Mouse (Mus musculus): ENCODE results near the gene Tbcb. TPM values are rescaled to one million over a fixed set of nuclear protein-coding genes. Genes with fewer than 3 reads are reported as not detected.
"Not testable (repeated sequence)": the region's sequence is repeated elsewhere in the genome, so short reads cannot be mapped to it uniquely, and the experiment has no call there.

Gene Tbcb
- polyA plus RNA-seq, 1 experiment: 21.5 TPM

DNA sequence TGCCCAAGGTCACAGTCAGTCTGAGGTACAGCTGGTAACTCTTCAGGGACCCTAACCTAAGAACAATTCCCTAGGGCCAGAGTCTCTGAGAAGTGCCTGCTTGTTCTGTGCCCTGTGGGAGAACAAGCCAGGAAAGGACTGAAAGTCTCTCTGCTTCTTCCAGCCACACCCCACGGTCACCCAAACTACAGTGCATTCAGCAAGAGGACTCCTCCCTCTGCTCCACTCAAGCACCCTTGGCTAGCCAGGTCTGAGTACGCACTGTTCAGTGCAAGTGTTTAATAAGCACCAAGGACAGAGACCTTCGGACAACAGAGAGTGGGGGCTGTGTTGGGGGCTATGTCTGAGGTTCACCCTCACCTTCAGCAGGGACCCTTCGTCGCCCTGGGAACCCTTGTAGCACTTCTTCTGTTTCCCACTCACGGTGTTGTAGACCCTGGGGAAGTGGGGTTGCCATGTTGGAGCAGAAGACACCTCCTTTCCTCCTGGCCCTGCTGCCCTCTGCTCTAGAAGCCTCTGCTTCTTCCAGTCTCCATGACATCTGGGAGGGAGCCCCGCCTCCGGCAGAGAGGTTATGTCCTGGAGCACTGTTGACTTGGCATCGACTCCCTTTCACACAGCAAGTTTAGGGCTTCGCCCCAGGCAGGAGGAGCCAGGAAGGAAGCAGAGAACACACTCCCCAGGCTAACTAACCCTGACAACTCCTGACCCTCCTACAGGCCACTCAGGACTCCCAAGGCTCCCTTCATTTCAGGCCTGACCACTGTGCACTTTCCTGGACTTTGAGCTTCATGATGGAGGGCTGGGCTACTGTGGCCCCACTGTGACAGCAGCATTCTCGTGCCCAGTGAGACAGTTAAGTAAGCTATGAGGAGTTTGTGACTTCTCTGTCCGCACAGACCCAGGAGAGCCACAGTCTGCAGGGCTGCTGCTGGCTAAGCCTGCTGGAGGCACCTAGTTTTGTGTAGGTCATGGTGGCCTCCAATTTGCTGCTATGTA is 20.2 kb upstream of the Tbcb start:
- WGBS: 88% methylated on average over 12 of the region's 12 CpGs
- Histone ChIP-seq H3K4me3 (ENCODE audit: extremely low read depth, insufficient read depth, insufficient read length) (no peak overlapping the region), H3K36me3 (ENCODE audit: control insufficient read depth, insufficient read depth, low read length) (0 out of 2 replicates have a peak, but pooled peaks cover 3% of the 10 kb centered on the region), H3K27me3 (ENCODE audit: control insufficient read depth, insufficient read depth, low read length) (no peaks in the 10 kb centered on the region), H3K27ac (ENCODE audit: insufficient read depth, low read length) (no peak overlapping the region), H3K4me1 (ENCODE audit: control insufficient read depth, insufficient read depth, insufficient read length) (no peaks in the 10 kb centered on the region)
- DNase-seq (ENCODE audit: low read depth in 1 of 2, low spot score in 2 of 2): no peak
- TF ChIP-seq POLR2A (IDR thresholded peaks at IDR 0.05; ENCODE audit: low read depth, low read length): no peak
- no peak for TF ChIP-seq CTCF (IDR thresholded peaks at IDR 0.05; ENCODE audit: extremely low read depth, insufficient read depth, insufficient read length, insufficient replicate concordance)

GRCm38 (mm10) chr7:30237374-30237773 is 5.3 kb upstream of the Tbcb start:
- DNase-seq (ENCODE audit: low read depth in 1 of 2, low spot score in 2 of 2); H3K4me1 ChIP-seq (ENCODE audit: control insufficient read depth, insufficient read depth, insufficient read length); H3K4me3 ChIP-seq (ENCODE audit: extremely low read depth, insufficient read depth, insufficient read length); H3K36me3 ChIP-seq (ENCODE audit: control insufficient read depth, insufficient read depth, low read length); H3K27ac ChIP-seq (ENCODE audit: insufficient read depth, low read length); H3K27me3 ChIP-seq (ENCODE audit: control insufficient read depth, insufficient read depth, low read length): not testable (repeated sequence)
- 86% methylated on average over 3 of the region's 3 CpGs for WGBS

GRCm38 (mm10) chr7:30235625-30236024 is 3.6 kb upstream of the Tbcb start, which contains the start of gene Ovol3:
Gene Ovol3, minus strand, starts transcription at chr7:30235725.
- H3K4me3 ChIP-seq (ENCODE audit: extremely low read depth, insufficient read depth, insufficient read length): no peak within 1 kb of the TSS
- H3K36me3 ChIP-seq (ENCODE audit: control insufficient read depth, insufficient read depth, low read length): no peaks in the 10 kb centered on the region; the same call in 1 of the 2 replicates
- H3K27ac ChIP-seq (ENCODE audit: insufficient read depth, low read length): no peak within 1 kb of the TSS
- TF ChIP-seq POLR2A (IDR thresholded peaks at IDR 0.05; ENCODE audit: low read depth, low read length) (no peak), CTCF (IDR thresholded peaks at IDR 0.05; ENCODE audit: extremely low read depth, insufficient read depth, insufficient read length, insufficient replicate concordance) (no peak)
- no peak for DNase-seq (ENCODE audit: low read depth in 1 of 2, low spot score in 2 of 2)
- WGBS: 92% methylated on average over 4 of the region's 4 CpGs
- no peaks in the 10 kb centered on the region for H3K27me3 ChIP-seq (ENCODE audit: control insufficient read depth, insufficient read depth, low read length)
- H3K4me1 ChIP-seq (ENCODE audit: control insufficient read depth, insufficient read depth, insufficient read length): no peaks in the 10 kb centered on the region; the same call in 1 of the 2 replicates

GRCm38 (mm10) chr7:30235091-30235490 is 3.0 kb upstream of the Tbcb start:
- Histone ChIP-seq H3K27me3 (ENCODE audit: control insufficient read depth, insufficient read depth, low read length) (no peaks in the 10 kb centered on the region), H3K27ac (ENCODE audit: insufficient read depth, low read length) (no peak overlapping the region), H3K4me3 (ENCODE audit: extremely low read depth, insufficient read depth, insufficient read length) (no peak overlapping the region), H3K36me3 (ENCODE audit: control insufficient read depth, insufficient read depth, low read length) (no peaks in the 10 kb centered on the region; the same call in 1 of the 2 replicates), H3K4me1 (ENCODE audit: control insufficient read depth, insufficient read depth, insufficient read length) (no peaks in the 10 kb centered on the region; the same call in 1 of the 2 replicates)
- no peak for DNase-seq (ENCODE audit: low read depth in 1 of 2, low spot score in 2 of 2)
- 97% methylated on average over 8 of the region's 8 CpGs for WGBS
- TF ChIP-seq CTCF (IDR thresholded peaks at IDR 0.05; ENCODE audit: extremely low read depth, insufficient read depth, insufficient read length, insufficient replicate concordance) (no peak), POLR2A (IDR thresholded peaks at IDR 0.05; ENCODE audit: low read depth, low read length) (no peak)

GRCm38 (mm10) chr7:30234276-30234858 is 2.3 kb upstream of the Tbcb start:
- no peak for DNase-seq (ENCODE audit: low read depth in 1 of 2, low spot score in 2 of 2)
- no peak overlapping the region for H3K27ac ChIP-seq (ENCODE audit: insufficient read depth, low read length)
- TF ChIP-seq POLR2A (IDR thresholded peaks at IDR 0.05; ENCODE audit: low read depth, low read length) (no peak), CTCF (IDR thresholded peaks at IDR 0.05; ENCODE audit: extremely low read depth, insufficient read depth, insufficient read length, insufficient replicate concordance) (no peak)

DNA sequence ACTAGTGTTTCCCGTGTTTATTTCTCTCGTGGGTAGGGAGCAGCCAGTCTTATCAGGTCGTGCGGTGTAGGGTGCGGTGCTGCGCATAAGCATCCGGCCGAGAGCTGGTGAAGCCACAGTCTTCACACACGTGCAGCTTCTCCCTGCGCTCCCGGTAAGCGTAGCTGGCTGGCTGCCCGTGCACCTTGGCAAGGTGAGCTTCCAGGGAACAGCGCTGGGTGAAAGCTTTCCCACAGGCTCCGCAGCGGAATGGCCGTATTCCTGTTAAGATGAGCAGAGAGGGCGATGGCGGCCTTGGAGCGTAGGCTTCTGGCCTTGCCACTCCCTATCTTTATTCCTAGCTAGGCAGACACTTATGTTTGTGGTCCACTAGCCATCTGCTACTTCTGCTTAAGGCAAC is 1.3 kb upstream of the Tbcb start:
- no peak for TF ChIP-seq CTCF (IDR thresholded peaks at IDR 0.05; ENCODE audit: extremely low read depth, insufficient read depth, insufficient read length, insufficient replicate concordance)
- no peak for TF ChIP-seq POLR2A (IDR thresholded peaks at IDR 0.05; ENCODE audit: low read depth, low read length)
- no peaks in the 10 kb centered on the region; the same call in 1 of the 2 replicates for H3K4me1 ChIP-seq (ENCODE audit: control insufficient read depth, insufficient read depth, insufficient read length)
- no peak overlapping the region for H3K4me3 ChIP-seq (ENCODE audit: extremely low read depth, insufficient read depth, insufficient read length)
- H3K27me3 ChIP-seq (ENCODE audit: control insufficient read depth, insufficient read depth, low read length): no peaks in the 10 kb centered on the region
- no peak overlapping the region for H3K27ac ChIP-seq (ENCODE audit: insufficient read depth, low read length)
- DNase-seq (ENCODE audit: low read depth in 1 of 2, low spot score in 2 of 2): no peak
- H3K36me3 ChIP-seq (ENCODE audit: control insufficient read depth, insufficient read depth, low read length): no peaks in the 10 kb centered on the region; the same call in none of the 2 replicates
- 91% methylated on average over 20 of the region's 20 CpGs for WGBS

More at GRCm38 (mm10) chr7:30234276-30234858, 2.3 kb upstream of the Tbcb start:
- H3K4me1 ChIP-seq (ENCODE audit: control insufficient read depth, insufficient read depth, insufficient read length): no peaks in the 10 kb centered on the region; the same call in 1 of the 2 replicates
- no peak overlapping the region for H3K4me3 ChIP-seq (ENCODE audit: extremely low read depth, insufficient read depth, insufficient read length)
- WGBS: 94% methylated on average over 15 of the region's 15 CpGs
- no peaks in the 10 kb centered on the region; the same call in 1 of the 2 replicates for H3K36me3 ChIP-seq (ENCODE audit: control insufficient read depth, insufficient read depth, low read length)
- H3K27me3 ChIP-seq (ENCODE audit: control insufficient read depth, insufficient read depth, low read length): no peaks in the 10 kb centered on the region
